Mouse (Mus musculus): ENCODE data around the gene Nfia. TPM values are rescaled to one million over a fixed set of nuclear protein-coding genes. Genes with fewer than 3 reads are reported as not detected.

Nfia gene
- polyA plus RNA-seq, 1 experiment, result 24.3 TPM

DNA sequence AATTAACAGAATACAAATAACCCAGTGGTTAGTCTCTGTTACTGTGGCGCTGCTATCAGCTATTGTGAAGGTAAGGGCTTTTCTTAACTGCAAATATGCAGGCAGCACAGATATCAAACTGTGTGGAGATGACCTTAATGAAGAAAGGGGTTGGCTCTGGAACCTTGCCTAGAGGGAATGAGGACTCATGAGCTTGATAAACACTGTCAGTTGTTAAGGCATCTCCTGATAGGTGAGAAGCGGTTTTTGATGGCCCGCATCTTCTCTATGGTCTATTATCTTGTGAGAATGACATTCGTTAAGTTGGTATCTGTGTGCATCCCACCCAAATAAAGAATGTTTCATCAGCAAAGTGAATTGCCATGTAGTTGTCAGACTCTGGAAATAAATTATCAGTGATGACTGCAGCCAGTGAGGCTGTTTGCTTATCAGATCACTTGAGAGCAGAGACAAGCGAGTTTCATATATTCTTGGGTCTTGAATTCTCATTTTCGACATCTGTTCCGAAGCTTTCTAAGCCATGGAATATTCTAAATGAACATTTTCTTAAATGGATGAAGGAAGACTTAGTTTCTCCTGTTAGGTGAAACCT is 37.9 kb downstream of the Nfia start:
- no peak for DNase-seq (ENCODE audit: extremely low spot score in 1 of 2, low spot score in 1 of 2)

DNA sequence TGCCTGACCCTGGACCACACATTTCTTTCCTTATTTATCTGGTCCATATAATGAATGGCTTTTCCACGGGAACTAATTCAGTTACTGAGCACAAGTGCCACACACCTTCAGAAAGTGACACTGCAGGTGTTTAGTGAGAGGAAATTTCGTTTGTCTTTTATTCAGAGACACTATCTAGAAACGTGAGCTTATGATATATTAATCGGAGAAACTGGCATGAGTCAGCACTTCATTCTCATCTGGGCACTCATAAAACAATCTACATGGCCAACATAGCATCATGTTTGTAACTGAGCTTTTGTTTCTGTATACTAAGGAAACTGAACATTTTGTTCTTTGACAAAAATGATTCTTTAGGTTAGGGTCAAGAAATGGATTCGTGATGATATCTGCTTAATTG is 40.5 kb downstream of the Nfia start:
- no peak for DNase-seq (ENCODE audit: extremely low spot score in 1 of 2, low spot score in 1 of 2)

DNA sequence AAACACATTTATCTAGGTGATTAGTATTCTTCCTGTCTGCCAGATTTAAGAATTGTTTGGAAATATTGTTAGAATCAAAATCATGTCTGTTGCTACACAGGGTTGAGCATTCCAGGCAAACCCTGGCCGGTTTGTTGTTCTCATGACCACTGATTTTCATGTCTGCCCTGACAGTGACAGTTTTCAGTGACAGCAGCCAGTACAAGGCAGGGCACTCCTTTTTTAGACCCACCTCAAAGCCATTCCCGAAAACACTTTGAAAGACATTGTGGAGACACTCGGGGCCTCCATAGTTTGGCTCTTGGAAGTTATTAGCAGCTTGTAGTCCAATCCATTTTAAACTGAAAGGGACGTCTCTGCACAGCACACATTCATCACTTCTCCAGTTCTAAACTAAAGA is 41.5 kb downstream of the Nfia start:
- no peak for DNase-seq (ENCODE audit: extremely low spot score in 1 of 2, low spot score in 1 of 2)

DNA sequence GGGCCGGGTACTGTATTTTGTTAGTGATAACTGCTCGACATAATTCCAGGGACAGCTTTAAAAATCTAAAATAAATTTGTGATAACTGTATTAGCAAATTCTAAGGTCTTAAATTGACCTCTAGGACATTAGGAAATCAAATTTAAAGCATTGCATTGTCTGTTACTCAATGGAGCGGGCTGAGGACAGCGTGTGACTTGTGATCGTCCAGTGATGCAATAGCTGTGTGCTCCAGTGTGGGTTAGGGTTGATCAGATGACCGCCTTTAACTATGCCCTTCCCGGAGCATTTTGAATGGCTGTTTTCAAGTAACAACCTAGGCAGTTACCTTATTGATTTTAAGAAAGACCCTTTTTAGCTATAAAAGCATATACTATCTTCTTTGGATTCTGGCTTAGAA is 42.0 kb downstream of the Nfia start:
- DNase-seq (ENCODE audit: extremely low spot score in 1 of 2, low spot score in 1 of 2), result no peak

DNA sequence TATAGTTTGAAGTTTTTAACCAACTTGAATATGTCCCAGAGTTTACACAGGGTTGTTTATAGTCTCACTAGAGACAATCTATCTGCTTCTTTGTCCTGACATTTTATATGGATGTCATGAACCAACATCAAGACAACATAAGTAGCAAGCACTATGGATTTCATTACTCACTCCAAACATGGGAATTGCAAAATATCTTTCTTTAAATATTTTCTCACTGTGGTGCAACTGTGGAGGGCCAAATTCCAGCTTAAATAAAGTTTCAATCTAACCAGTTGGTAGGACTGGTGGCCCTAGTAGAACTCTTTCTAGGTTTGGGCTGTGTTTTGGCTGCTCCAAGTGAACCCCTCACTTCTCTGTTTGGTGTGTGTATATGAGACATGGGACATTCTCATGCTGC is 43.5 kb downstream of the Nfia start:
- DNase-seq (ENCODE audit: extremely low spot score in 1 of 2, low spot score in 1 of 2), result no peak

DNA sequence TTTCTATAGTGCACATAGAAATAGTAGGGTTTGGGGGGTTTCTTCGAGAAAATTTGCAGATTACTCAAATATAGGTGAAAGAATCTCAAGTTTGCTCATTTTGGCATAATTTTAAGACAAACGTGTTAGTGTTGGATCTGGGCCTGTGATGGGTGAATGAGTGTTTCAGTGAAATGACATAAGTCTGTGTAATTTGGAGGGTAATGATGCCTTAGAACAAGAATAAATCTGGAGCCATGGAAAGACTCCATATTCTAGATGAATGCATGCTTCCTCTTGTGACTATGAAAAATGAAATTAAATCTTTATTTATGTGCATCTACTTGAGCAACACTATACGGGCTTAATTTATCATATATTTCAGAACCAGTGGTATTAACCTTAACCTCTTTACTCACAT is 44.2 kb downstream of the Nfia start:
- DNase-seq (ENCODE audit: extremely low spot score in 1 of 2, low spot score in 1 of 2), result no peak

DNA sequence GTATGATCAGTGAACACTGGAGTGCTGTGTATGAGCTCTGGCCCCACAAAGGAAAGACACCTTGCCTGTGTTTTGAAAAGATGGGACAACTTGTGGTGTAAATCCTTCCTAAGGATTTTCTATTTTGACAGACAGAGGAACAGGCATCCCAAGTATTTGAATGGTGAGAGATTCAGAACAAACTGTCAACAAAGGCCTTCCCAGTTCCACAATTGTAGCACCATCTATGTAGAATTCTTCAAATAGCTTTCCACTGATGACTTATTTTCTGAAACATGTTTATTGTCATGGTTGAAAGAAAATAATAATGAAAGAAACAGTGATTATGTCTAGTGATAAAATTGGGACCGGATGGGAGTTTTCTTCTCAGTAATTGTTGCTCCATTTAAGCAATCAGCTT is 45.2 kb downstream of the Nfia start:
- no peak for DNase-seq (ENCODE audit: extremely low spot score in 1 of 2, low spot score in 1 of 2)

DNA sequence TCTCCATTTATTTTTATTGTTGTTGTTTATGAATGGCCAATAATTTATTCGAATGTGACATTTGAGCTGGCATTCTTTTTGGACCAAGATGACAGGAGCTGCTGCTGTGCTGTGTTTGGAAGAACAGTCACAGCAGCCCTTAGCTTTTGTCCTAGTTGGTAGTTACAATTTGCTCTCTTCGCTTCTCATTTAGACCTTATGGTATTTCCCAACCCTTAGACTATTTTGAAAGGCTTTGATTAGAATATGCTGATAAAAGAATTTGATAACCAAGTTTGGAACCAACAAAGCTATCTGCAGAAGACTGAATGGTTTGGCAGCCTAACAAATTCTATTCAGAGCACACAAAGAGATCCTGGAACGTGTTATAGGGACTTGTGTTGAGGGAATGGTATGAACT is 46.0 kb downstream of the Nfia start:
- no peak for DNase-seq (ENCODE audit: extremely low spot score in 1 of 2, low spot score in 1 of 2)

DNA sequence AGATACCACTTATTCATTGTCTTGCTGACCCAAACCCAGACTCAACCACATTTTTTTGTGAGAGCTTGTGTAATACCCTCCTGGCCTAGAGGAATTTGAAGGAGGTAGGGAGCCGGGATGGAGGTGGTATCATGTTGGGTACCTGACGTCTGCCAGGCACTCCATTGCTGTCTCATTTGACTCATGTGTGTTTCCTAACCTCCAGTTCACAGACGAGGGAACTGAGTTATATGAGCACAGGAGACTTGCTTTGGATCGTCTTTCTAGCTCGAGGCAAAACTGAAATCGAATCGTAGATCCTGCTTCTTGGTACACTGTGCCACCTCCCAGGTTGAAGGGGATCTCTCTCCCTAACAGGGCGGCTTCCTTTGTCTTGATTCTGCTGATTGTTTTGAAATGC is 46.6 kb downstream of the Nfia start:
- no peak for DNase-seq (ENCODE audit: extremely low spot score in 1 of 2, low spot score in 1 of 2)

DNA sequence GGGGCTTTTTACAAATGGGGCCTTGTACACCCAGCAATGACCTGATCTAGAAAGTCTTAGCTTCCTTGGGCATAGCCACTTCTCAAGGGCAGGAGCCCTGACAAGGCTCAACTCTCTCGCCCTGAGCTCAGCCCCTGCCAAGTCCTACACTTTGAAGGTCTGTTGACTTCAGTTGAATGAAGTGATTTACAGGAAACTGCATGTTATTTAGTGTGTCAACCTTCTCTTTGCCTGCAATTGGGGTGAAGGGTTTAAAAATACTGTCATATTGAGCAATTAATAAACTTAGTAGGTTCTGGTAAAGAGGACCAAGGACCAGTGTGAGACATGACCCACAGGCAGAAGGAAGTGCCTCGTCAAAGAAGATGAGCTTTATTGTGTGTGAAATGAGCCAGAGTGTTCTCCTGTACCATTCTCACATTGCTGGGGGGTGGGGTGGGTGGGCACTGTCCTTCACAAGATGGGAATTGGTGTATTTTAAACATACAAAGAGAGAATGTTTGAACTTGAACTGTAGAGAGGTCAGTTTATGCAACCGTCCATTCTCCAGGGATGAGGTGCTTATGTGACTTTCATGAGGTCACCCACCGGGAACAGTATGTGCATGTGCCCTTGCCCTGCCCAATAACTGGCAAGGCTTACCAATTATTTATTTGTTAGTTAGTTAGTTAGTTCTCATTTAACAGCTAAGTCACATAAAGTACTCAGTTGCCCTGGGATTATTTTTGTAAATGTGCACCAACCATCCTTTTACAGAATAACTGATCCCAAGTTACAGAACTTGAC is 48.1 kb downstream of the Nfia start:
- DNase-seq (ENCODE audit: extremely low spot score in 1 of 2, low spot score in 1 of 2), result no peak

DNA sequence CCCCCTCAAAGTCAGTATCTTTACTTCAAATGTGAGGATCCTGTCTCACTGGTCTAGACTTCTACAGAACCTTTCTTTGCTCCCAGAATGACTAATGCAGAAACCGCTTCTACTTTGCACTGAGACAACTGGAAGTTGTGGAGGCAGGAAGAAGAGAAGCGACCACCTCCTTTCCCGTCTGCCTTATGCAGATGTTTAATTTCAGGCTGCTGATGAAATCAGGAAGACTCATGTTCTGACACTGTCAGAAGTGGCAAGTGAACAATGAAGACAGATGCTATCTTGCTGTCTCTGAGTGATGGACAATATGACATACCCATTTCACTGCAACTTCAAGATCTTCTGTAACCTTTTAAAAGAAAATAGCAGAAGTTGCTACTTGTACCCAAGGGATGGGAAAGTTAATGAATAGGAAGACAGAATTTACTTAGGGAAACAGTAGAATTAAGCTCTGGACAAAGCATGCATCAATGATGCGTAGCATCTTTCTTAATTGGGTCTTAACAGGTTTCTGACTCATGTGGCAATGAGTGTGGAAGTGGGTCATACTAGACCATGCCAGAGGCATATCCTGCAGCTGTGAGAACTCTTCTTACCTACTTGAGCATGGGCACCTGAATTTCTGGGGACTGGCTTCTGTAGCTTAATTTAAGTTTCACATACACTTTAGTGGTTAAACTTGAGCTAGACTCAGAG is 49.2 kb downstream of the Nfia start:
- no peak for DNase-seq (ENCODE audit: extremely low spot score in 1 of 2, low spot score in 1 of 2)

DNA sequence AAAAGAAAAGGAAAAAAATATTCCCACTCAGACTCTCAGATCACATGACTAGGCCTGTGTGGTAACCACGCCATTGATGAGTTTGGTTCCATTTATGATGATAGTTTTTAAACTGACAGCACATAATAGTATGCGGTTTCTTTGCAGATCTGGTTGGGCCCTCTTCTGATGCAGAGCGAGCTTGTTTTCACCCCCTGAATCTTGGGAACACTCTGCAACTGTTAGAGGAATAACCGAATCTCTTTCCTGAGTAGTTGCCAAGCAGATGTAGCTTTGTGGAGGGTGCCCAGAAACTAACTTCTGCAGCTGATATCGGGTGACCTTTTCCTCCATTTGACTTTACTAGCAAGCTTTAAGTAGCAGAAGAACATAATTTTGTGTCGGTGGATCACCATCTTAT is 51.0 kb downstream of the Nfia start:
- no peak for DNase-seq (ENCODE audit: extremely low spot score in 1 of 2, low spot score in 1 of 2)

DNA sequence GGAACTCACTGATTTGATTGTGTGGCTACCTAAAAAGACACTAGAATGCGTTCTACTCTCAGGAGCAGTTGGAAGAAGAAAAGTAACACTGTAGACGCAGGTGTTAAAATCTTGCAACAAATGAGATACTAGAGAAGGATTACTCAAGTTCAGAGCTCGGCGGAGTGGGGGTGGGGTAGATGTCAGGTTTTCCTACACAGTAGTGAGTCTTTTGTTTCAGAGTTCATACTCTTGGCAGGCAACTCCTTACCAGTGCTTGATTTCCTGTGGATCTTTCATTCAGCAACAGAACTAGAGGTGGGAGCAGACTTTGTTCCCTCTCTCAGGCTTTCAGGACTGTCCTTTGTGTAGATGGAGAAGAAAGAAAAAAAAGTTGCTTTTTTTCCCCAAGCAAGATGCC is 51.9 kb downstream of the Nfia start:
- no peak for DNase-seq (ENCODE audit: extremely low spot score in 1 of 2, low spot score in 1 of 2)

DNA sequence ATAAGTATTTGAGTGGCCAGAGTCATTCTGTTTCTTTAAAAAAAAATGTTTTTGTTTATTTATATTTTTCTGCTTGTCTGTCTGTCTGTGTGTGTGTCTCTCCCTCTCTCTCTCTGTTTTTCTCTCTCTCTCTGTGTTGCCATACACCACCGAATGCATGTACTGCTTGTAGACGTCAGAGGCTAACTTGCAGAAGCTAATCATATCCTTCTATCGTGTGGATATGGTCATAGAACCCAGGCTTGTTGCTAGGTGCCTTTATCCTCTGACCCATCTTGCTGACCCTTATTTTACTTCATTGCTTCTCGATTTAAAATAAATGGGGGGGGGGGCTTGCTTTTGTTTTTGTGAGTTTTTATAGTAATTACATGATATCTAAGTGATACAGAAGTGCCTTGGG is 52.9 kb downstream of the Nfia start:
- DNase-seq (ENCODE audit: extremely low spot score in 1 of 2, low spot score in 1 of 2), result no peak

DNA sequence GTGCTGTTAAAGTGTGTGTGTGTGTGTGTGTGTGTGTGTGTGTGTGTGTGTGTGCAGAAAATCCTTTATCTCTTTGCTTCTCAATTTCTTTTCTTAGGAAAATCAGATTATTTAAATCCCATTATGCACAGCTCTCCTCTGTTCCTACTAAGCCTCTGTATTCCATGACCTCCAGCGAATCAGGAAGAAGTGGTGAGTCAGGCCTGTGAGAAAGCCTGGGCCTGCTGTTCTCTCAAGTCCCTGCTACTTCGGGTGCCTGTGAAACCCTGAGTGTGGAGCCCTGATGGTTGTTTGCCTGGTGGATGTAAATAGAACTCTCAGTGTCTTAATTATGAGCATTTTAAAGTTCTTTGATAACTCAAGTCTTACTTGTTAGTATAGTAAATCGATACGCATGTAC is 53.3 kb downstream of the Nfia start:
- DNase-seq (ENCODE audit: extremely low spot score in 1 of 2, low spot score in 1 of 2), result no peak

DNA sequence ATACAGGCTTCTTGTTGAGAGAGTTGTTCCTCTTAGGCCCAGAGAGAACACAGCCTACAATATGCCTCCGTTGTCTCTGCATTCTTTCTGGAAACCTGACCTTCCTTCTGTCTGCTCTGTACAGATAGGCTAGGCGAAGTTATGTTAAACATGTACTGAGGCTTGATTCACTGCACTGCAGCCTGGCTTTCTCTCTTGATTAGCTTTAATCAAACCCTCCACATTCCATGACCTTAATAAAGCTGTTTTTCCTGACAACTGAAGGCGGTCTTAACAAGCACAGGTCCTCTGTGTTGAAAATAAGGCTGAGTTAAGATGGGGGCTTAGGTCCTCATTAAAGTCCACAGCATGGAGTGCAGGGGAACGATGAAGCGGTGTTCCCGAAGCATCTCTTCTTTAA is 54.6 kb downstream of the Nfia start:
- no peak for DNase-seq (ENCODE audit: extremely low spot score in 1 of 2, low spot score in 1 of 2)

DNA sequence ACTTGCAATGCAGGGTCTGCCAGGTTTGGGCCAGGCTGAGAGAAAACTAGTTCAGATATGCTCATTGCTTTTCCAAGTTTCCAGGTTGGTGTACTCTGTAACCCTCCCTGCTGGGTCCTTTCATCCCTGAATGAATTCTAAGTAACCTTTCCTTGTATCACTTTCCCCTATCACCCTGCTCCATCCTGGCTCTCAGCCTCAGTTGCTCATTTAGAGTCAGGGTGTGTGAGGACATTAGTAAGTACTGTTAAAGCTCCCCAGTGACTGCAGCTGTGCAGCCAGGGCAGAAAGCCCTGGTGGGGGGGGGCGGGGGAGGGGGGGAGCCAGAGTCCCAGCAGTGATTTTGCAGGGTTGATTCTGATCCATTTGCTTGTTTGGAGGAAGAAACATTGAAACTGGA is 56.0 kb downstream of the Nfia start:
- no peak for DNase-seq (ENCODE audit: extremely low spot score in 1 of 2, low spot score in 1 of 2)

DNA sequence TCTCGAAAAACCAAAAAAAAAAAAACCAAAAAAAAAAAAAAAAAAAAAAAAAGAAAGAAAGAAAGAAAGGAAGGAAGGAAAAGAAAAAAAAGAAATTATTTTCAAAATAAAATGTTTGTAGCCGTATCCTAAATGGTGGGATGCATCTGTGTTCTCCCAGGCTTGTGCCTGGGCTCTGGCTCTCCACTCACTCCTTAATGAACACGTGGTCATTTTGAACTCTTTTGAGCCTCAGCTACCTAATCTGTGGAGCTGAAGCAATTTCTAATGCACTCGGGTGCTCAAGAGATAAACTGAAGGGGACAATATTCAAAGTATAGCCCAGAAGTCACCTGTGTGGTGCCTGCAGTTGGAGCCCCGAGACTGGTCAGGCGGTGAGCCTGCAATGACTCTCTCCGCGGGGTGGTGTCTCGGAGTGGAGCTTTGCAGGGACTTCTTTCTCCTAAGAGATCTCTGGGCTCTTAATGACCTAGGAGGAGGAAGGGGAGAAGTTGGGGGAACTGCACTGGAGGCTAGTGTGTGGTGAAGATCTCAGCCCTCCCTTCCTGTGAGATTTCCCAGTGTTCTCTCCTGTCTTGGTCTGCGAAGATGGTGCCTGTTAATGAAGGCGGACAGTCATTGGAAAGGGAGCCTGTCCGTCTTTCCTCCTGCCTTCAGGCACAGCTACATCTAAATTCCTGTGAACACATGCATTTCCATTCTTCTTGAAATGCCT is 57.0 kb downstream of the Nfia start:
- DNase-seq (ENCODE audit: extremely low spot score in 1 of 2, low spot score in 1 of 2), result no peak

DNA sequence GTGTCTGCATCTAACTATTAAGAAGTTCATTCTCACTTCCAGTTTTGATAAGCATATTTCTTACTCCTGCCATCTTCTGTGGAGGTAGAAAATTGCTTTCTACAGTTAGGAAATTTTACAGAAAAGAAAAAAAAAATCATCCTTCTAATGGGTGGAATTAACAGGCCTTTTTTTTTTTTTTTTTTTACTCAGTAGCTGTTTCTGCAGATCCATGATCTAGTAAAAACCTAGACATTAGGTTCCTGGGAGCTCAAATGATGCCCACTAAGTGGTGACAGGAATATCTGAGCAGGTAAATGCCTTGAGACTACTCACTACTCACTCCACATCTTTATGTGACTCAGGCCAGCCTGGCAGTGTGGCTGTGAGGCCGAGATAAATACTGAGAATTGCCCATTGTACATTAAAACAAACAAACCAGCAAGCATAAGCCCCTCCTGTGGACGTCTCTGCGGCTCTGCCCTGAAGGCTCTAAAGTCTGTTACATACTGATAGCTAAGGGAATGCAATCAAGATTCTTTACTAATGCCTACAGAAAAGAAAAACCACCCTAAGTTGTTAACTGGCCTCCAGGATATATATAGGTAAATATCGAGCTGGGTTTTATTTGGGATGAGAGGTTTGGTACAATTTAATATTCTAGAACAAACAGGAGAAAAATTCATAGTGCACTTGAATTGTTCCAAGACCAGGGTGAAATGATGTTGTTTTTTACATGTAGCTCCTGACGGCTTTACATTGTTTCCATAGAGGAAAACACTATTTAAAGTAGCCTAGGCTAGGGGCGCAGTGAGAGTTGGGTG is 57.7 kb downstream of the Nfia start:
- DNase-seq (ENCODE audit: extremely low spot score in 1 of 2, low spot score in 1 of 2), result no peak

DNA sequence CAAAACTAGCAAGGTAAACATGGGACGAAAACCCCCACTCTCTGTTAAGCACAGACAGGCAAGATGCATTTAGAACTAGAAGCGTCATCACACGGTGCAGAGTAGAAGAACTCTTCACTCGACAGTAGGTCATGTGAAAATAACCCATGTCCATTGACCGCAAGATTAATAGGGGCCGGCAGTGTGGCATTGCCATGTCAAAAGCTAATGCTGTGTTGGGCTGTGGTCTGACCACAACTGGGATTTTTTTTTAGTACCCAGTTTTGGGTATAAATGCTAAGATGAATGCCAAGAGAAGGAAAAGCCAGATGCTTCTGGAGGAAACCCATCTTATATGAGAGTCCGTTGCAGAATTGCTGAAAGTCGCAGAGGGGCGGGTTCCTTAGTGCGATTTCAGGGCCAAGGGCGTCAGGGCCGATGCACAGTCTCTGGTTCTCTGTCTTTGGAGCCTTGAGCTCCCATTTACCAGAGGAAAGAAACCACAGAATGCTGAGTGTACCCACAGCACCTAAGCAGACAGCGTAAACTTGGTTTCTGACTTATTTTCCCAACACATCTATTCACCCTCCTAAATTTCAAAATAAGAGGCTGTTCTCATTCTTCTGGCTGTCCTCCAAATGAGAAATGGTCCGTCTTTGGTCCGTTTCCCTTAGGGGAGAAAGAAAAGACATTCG is 58.5 kb downstream of the Nfia start:
- no peak for DNase-seq (ENCODE audit: extremely low spot score in 1 of 2, low spot score in 1 of 2)
